Mouse (Mus musculus) kidney, adult 2 months (tissue): ENCODE data around the gene Metrn.

ENCODE experiments used
- CTCF ChIP-seq: fragments of 200-500 bp; conservative IDR thresholded peaks from 2 replicates; pipeline ENCODE4 v1.5.1; 2011; ENCODE audit warnings: low read depth, mild to moderate bottlenecking, control low read depth, low read length, moderate library complexity, mixed read lengths; ENCODE audit not compliant: insufficient read depth, insufficient read length
- POLR2A ChIP-seq: fragments of 200-500 bp; IDR thresholded peaks from one replicate; pipeline ENCODE4 v1.6.1; 2011; ENCODE audit warnings: low read depth, low read length, control low read depth

DNA sequence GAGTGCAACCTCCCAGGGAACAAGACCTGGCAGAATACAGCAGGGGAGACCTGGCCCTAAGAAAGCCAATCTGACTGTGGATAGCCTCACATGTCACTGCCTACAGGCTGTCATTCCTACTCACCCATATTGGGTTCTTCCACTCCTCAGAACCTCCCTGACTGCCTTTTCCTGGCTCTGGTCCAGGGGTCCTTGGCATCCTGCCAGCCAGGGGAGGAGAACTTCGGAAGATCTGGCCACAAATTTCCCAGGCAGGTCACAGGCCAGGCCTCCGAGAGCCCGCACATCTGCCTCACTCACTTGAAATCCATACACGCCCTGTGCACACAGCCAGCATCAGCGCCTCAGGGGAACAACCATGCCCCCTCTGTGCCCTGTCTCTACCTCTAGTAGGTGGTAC lies 45.5 kb downstream of the Metrn start:
- no peak for TF ChIP-seq CTCF
- TF ChIP-seq POLR2A, result no peak
